Mouse (Mus musculus) embryonic fibroblast, embryonic 13.5 days (primary cell): Measurements from ENCODE around the gene Phf21a. TPM values are rescaled to one million over a fixed set of nuclear protein-coding genes. Genes with fewer than 3 reads are reported as not detected.
A peak's percentile ranks its signal among the peaks of the same experiment; 100 is the strongest.

ENCODE experiments used
- H3K27ac ChIP-seq: 2 replicates; pipeline ENCODE4 v1.5.1; 2012; ENCODE audit warnings: low read length, control low read depth, inconsistent platforms; ENCODE audit not compliant: insufficient read depth
- H3K4me1 ChIP-seq: 2 replicates; pipeline ENCODE4 v1.6.1; 2011; ENCODE audit warnings: low read length; ENCODE audit not compliant: control insufficient read depth, insufficient read depth
- H3K4me3 ChIP-seq: 2 replicates; pipeline ENCODE4 v1.5.1; 2011; ENCODE audit warnings: mild to moderate bottlenecking, control low read depth, low read length; ENCODE audit not compliant: insufficient read depth
- CTCF ChIP-seq: IDR thresholded peaks from 2 replicates; pipeline ENCODE4 v1.5.1; 2011; ENCODE audit warnings: mild to moderate bottlenecking, control low read depth, low read length, moderate library complexity, borderline replicate concordance; ENCODE audit not compliant: insufficient read depth
- POLR2A ChIP-seq: IDR thresholded peaks from 2 replicates; pipeline ENCODE4 v1.6.1; 2011; ENCODE audit warnings: low read depth, mild to moderate bottlenecking, control low read depth, low read length, moderate library complexity
- polyA plus RNA-seq: library from polyadenylated mRNA; stranded (reverse); fragments of >200 nt; gene quantifications from 2 replicates; pipeline ENCODE4 v1.2.4, GENCODE M21; 2011; ENCODE audit warnings: low read depth; ENCODE audit not compliant: missing spikeins, insufficient read length

Phf21a gene
- 76.2 and 89.7 TPM in 2 replicates for polyA plus RNA-seq

- Histone ChIP-seq H3K27ac (no peak within 1 kb of the TSS), H3K4me3 (no peak within 1 kb of the TSS), H3K4me1 (no peaks in the 10 kb centered on the region)
- no peak for TF ChIP-seq CTCF
- no peak for TF ChIP-seq POLR2A
Observed at GRCm38 (mm10) chr2:92092817-92093216, at the start of gene Phf21a. Gene Phf21a (plus strand): TSS chr2:92093117.

- H3K4me1 ChIP-seq: peaks cover 4% of the 10 kb centered on the region; the same call in 1 of the 2 replicates
- H3K4me3 ChIP-seq: no peak overlapping the region
- no peak overlapping the region for H3K27ac ChIP-seq
- no peak for TF ChIP-seq CTCF
- no peak for TF ChIP-seq POLR2A
Observed at GRCm38 (mm10) chr2:92043285-92043684, 49.6 kb upstream of the Phf21a start.

DNA sequence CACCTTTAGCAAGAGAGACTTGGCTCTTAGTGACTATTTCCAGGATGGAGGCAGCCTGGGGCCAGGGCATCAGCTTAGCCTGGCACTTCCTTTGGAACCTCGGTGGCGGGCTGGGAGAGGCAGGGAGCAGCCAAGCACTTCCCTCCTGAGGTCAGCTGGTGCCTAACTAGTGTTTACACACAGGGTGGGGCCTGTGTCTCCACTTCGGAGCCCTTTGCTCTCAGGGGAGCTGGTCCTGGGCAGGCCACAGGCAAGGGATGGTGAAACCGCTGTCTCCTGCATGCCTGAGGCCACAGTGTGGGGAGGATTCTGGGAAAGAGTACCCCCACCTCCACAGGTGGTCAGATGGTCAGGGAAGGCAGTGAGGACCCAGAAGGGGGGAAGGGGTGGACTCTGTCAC, 45.3 kb upstream of the Phf21a start:
- Histone ChIP-seq H3K4me3 (no peak overlapping the region), H3K4me1 (peaks cover 8% of the 10 kb centered on the region; the same call in 1 of the 2 replicates), H3K27ac (peak overlapping the region; percentile 6; the same call in 1 of the 2 replicates)
- TF ChIP-seq POLR2A (no peak), CTCF (no peak)

GRCm38 (mm10) chr2:92048034-92048690, 44.8 kb upstream of the Phf21a start:
- TF ChIP-seq POLR2A: no peak
- TF ChIP-seq CTCF: no peak
- peaks cover 9% of the 10 kb centered on the region; the same call in 1 of the 2 replicates for H3K4me1 ChIP-seq
- H3K27ac ChIP-seq: 0 out of 2 replicates have a peak overlapping the region, but pooled peaks have one; percentile 6
- H3K4me3 ChIP-seq: no peak overlapping the region

DNA sequence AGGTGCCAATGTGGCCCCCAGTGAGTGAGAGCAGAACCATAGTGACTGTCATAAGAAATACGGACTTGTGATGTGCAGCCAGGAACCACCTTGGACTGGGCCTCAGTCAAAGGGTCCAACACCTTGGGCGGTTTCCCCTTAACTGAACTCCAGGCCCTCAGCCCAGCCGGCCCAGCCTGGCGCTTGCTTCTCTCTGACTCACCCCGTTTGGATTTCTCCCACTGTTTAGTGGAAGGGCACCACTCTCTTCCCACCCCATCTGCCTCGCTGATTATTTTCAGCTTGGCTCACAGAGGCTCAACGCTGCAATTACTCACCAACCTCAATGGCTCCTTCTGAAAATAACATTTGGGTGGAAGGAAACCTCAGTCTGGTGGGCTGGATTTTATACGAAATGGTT, 40.7 kb upstream of the Phf21a start:
- TF ChIP-seq POLR2A (no peak), CTCF (no peak)
- no peak overlapping the region for H3K4me3 ChIP-seq
- H3K4me1 ChIP-seq: peaks cover 14% of the 10 kb centered on the region
- peak overlapping the region; percentile 66 for H3K27ac ChIP-seq

GRCm38 (mm10) chr2:92052754-92053153, 40.2 kb upstream of the Phf21a start:
- TF ChIP-seq POLR2A: 0 out of 2 replicates have a peak, but pooled peaks have one; percentile 19
- no peak for TF ChIP-seq CTCF
- H3K4me1 ChIP-seq: peaks cover 10% of the 10 kb centered on the region
- H3K27ac ChIP-seq: peak overlapping the region; percentile 93
- no peak overlapping the region for H3K4me3 ChIP-seq

GRCm38 (mm10) chr2:92055101-92055813, 37.7 kb upstream of the Phf21a start:
- peaks cover 11% of the 10 kb centered on the region for H3K4me1 ChIP-seq
- no peak overlapping the region for H3K4me3 ChIP-seq
- TF ChIP-seq POLR2A: peak; percentile 72
- TF ChIP-seq CTCF: no peak
- H3K27ac ChIP-seq: peak overlapping the region; percentile 98

GRCm38 (mm10) chr2:92055831-92056236, 37.1 kb upstream of the Phf21a start:
- Histone ChIP-seq H3K4me3 (no peak overlapping the region), H3K4me1 (peaks cover 11% of the 10 kb centered on the region), H3K27ac (peak overlapping the region; percentile 98)
- TF ChIP-seq CTCF (peak; percentile 38; the same call in 1 of the 2 replicates), POLR2A (peak; percentile 48; the same call in 1 of the 2 replicates)

GRCm38 (mm10) chr2:92056760-92057159, 36.2 kb upstream of the Phf21a start:
- peaks cover 11% of the 10 kb centered on the region for H3K4me1 ChIP-seq
- peak overlapping the region; percentile 98 for H3K27ac ChIP-seq
- no peak for TF ChIP-seq POLR2A
- no peak for TF ChIP-seq CTCF
- H3K4me3 ChIP-seq: no peak overlapping the region

- H3K4me1 ChIP-seq: peaks cover 5% of the 10 kb centered on the region
- H3K27ac ChIP-seq: peak overlapping the region; percentile 0; the same call in 1 of the 2 replicates
- peak overlapping the region; percentile 37 for H3K4me3 ChIP-seq
- TF ChIP-seq CTCF (peak; percentile 72), POLR2A (peak; percentile 75)
Observed at GRCm38 (mm10) chr2:92058469-92058868, 34.4 kb upstream of the Phf21a start.
